Mouse (Mus musculus) forebrain, embryonic 10.5 days (tissue): ENCODE measurements around the gene Glyatl3. TPM values are rescaled to one million over a fixed set of nuclear protein-coding genes. Genes with fewer than 3 reads are reported as not detected.

ENCODE experiments used
- DNase-seq: peaks from one replicate; pipeline ENCODE4 v3.0.0-alpha.2; 2017; ENCODE audit warnings: low spot score; ENCODE audit errors: extremely low spot score
- H3K27ac ChIP-seq: fragments of 300-500 bp; sonication (generic); 2 replicates; pipeline ENCODE4 v1.5.1; 2016; ENCODE audit warnings: mild to moderate bottlenecking
- H3K27me3 ChIP-seq: fragments of 300-500 bp; sonication (generic); 2 replicates; pipeline ENCODE4 v1.6.1; 2016; ENCODE audit warnings: mild to moderate bottlenecking; ENCODE audit not compliant: poor library complexity, severe bottlenecking
- H3K36me3 ChIP-seq: fragments of 300-500 bp; sonication (generic); replicated peaks from 2 replicates; pipeline ENCODE4 v1.6.1; 2016; ENCODE audit warnings: mild to moderate bottlenecking, moderate library complexity
- H3K4me1 ChIP-seq: fragments of 300-500 bp; sonication (generic); 2 replicates; pipeline ENCODE4 v1.6.1; 2016
- H3K4me3 ChIP-seq: fragments of 300-500 bp; sonication (generic); 2 replicates; pipeline ENCODE4 v1.5.1; 2016; ENCODE audit warnings: mild to moderate bottlenecking, moderate library complexity
- H3K9me3 ChIP-seq: fragments of 300-500 bp; sonication (generic); 2 replicates; pipeline ENCODE4 v1.6.1; 2016; ENCODE audit warnings: mild to moderate bottlenecking, moderate library complexity
- WGBS: fragments of 180-500 bp; shearing (Covaris S2); methylation state at CpG from one replicate; pipeline ENCODE4 v1.1.7; 2016; 5-methylcytosine and 5-hydroxymethylcytosine counted together
- polyA plus RNA-seq: library from polyadenylated mRNA; unstranded; fragments of >200 nt; fragmentation: Nextera tagmentation; extraction: Ambion mirVana; gene quantifications from 2 replicates; pipeline ENCODE4 v1.2.1, GENCODE M21; 2016

Gene Glyatl3
- polyA plus RNA-seq, 1 experiment from 2014 or later = 0.29 TPM

DNA sequence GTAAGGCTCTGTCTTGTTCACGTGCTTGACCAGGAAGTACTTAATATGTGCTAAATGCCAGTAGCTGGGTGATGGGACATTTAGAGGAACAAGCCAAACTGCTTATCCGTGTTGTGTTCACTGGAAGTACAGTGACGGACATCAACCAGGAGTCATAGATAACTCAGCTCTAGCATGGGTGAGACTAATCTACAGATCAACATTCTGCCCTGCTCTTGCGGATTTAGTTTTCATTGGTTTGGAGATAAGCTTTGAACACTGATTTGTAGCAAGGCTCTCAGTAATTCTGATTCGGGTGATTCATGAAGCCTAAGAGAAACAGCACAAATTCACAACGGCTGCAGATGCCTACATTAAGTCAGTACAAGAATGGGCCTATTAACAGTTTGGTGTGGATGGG is 32.0 kb downstream of the Glyatl3 start:
- Histone ChIP-seq H3K36me3 (no peaks in the 10 kb centered on the region), H3K4me1 (peaks cover 13% of the 10 kb centered on the region), H3K27ac (no peak overlapping the region), H3K9me3 (no peaks in the 10 kb centered on the region), H3K27me3 (peaks cover 11% of the 10 kb centered on the region; the same call in 1 of the 2 replicates), H3K4me3 (no peak overlapping the region)
- WGBS = 92% methylated on average over 6 of the region's 6 CpGs
- no peak for DNase-seq

DNA sequence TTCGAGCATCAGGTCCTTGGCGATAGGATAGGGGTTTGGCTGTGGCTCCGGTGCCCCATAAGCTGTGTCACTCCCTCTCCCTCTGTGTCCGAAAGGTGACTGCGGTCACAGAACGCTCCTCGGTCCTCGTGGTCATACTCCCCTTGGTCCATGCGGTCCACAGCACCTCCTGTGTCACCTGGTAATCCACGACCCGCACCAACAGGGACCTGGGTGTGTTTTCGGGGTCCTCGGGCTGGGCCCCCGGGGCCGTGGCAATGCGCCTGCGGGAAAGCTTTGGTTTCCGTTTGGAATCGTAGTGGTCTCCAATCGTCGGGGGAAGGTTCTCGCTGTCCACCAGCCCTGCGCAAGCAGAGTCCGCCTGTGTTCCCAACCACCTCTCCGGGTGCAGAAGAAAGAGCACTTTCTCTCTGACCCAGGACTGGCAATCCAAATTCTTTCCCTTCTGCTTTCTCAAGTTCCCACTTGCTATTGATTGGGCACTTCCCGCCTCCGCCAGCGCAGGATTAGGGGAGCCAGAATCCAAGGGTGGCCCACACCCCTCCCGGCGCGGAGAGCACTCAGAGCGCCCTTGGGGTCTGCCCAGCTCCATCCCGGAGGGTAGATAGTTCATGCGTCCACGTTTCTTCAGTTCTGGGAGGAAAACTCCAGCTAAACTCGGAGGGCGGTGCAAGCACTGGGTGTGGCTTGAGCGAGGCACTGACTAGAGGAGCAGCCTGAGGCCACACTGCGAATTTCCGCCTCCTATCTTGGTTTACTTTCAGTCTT is 34.0 kb downstream of the Glyatl3 start, which contains the start of gene 9130008F23Rik:
9130008F23Rik (minus strand) TSS at position 636 of the 768 bp plus-strand sequence.
- H3K4me1 ChIP-seq = peaks cover 13% of the 10 kb centered on the region
- peak within 1 kb of the TSS; percentile 84 for H3K27ac ChIP-seq
- peak; percentile 38 for DNase-seq
- H3K36me3 ChIP-seq = no peaks in the 10 kb centered on the region
- no peaks in the 10 kb centered on the region for H3K9me3 ChIP-seq
- H3K4me3 ChIP-seq = peak within 1 kb of the TSS; percentile 70
- peaks cover 11% of the 10 kb centered on the region; the same call in 1 of the 2 replicates for H3K27me3 ChIP-seq
- WGBS = under 1% methylated on average over 40 of the region's 40 CpGs

DNA sequence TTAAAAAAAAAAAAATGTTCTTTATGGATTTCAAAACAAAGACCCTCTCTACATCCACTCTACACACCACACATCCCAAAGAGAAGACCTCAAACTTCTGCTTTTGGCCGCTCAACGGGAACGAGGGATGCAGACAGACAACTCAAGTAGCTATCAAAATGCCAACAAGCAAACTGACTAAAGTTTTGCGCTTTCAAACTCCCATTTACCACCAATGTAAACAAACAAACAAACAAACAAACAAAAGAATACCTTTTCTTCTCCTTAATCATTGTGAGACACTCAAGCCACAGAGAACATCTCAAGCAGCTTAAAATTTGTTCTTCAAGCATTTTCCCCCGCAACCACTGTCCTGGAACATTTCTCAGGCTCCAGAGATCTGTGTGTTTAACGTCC is 34.6 kb downstream of the Glyatl3 start:
- H3K27me3 ChIP-seq = peaks cover 11% of the 10 kb centered on the region; the same call in 1 of the 2 replicates
- H3K4me3 ChIP-seq = peak overlapping the region; percentile 70
- WGBS = 9% methylated on average over 6 of the region's 6 CpGs
- DNase-seq = no peak
- H3K36me3 ChIP-seq = no peaks in the 10 kb centered on the region
- no peaks in the 10 kb centered on the region for H3K9me3 ChIP-seq
- peak overlapping the region; percentile 84 for H3K27ac ChIP-seq
- H3K4me1 ChIP-seq = peaks cover 13% of the 10 kb centered on the region

DNA sequence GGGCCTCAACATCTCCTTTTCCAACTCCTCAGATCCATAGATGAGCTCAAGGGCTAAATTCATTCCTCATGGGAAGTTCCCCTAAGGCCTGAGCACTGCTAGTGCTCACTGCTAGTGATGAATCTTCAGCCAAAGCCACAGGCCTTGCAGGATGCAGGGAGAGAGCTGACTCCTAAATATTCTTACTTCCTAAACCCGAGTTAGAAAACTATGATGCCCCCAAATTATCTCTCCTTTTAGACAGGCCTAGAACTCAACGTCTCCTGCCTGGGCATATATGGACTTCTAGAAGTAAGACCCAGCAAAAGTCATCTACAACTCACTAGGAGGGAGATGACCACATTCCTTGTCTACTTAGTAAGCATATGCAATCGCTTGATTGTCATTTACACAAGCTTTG is 36.4 kb downstream of the Glyatl3 start:
- no peak overlapping the region for H3K27ac ChIP-seq
- 57% methylated on average over 3 of the region's 3 CpGs for WGBS

DNA sequence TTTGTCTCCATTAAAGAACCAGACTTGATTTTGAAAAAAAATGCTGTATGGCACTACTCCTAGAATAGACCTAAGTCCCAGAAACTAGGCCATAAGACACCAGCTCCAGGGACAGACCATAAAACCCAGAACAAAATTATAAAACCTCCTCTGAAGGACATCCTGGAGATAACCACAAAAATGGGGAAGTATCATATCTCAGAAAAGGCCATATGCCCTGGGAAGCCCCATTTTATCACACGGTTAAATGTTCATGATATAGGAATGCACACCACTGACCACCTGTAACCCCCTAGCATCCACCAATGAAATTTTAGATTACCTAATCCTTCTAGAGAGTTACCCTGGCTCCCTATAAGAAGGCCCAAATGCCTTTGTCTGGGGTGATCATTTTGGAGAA is 38.6 kb downstream of the Glyatl3 start:
- no peak for DNase-seq
- WGBS = 91% methylated on average over 1 of the region's 1 CpGs

More for the DNA sequence above, 36.4 kb downstream of the Glyatl3 start:
- no peaks in the 10 kb centered on the region for H3K36me3 ChIP-seq
- H3K27me3 ChIP-seq = peaks cover 11% of the 10 kb centered on the region; the same call in 1 of the 2 replicates
- no peak for DNase-seq
- no peaks in the 10 kb centered on the region for H3K9me3 ChIP-seq
- no peak overlapping the region for H3K4me3 ChIP-seq
- peaks cover 13% of the 10 kb centered on the region for H3K4me1 ChIP-seq

DNA sequence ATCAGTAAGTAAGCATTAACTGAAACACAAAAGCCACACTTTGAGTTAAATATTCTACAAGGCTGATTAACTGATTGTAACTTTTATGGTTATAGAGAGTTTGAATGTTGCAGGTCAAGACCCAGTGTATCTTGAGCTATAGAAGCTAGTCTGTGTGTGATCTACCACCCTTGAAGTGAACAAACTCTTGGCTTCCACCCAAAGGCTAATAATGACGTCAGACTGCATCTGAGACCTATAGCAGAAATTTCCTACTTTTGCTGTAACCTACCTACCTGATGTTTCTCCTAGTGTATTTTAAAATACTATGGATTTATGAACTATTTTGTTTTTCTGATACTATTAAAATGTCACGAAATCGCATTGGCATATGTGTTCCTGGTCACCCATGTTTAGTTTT is 39.4 kb downstream of the Glyatl3 start:
- Histone ChIP-seq H3K36me3 (no peaks in the 10 kb centered on the region), H3K27me3 (peaks cover 8% of the 10 kb centered on the region; the same call in 1 of the 2 replicates), H3K9me3 (no peaks in the 10 kb centered on the region), H3K27ac (no peak overlapping the region), H3K4me3 (no peak overlapping the region), H3K4me1 (peaks cover 4% of the 10 kb centered on the region)
- 93% methylated on average over 3 of the region's 3 CpGs for WGBS
- DNase-seq = no peak

More for the DNA sequence above, 38.6 kb downstream of the Glyatl3 start:
- no peaks in the 10 kb centered on the region for H3K9me3 ChIP-seq
- no peaks in the 10 kb centered on the region for H3K36me3 ChIP-seq
- H3K4me1 ChIP-seq = peaks cover 12% of the 10 kb centered on the region
- H3K27me3 ChIP-seq = peaks cover 8% of the 10 kb centered on the region; the same call in 1 of the 2 replicates
- H3K4me3 ChIP-seq = no peak overlapping the region
- H3K27ac ChIP-seq = no peak overlapping the region

DNA sequence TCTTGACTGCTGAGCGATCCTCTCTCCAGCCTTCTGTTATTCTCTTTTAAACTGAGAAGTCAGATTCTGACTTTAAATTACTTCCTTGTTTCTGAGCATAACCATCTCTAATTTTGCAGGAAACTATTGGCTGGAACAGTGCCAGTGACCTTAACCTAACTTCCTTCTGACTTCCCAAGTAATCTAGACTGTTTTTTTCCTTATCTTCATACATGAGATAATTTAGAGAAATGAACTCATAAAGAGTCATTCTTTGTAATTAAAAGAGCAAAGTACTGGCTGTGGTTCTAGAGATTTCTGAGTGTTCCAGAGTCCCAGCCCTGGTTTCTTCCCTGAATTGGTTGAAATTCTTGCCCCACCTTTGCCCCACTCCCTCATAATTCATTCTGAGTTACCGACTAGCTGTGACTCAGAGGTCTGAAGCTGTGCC is 40.6 kb downstream of the Glyatl3 start:
- H3K4me3 ChIP-seq = no peak overlapping the region
- no peaks in the 10 kb centered on the region for H3K27me3 ChIP-seq
- 75% methylated on average over 2 of the region's 2 CpGs for WGBS
- no peak overlapping the region for H3K27ac ChIP-seq
- no peaks in the 10 kb centered on the region; the same call in 1 of the 2 replicates for H3K4me1 ChIP-seq
- no peaks in the 10 kb centered on the region for H3K36me3 ChIP-seq
- no peak for DNase-seq
- no peaks in the 10 kb centered on the region for H3K9me3 ChIP-seq

DNA sequence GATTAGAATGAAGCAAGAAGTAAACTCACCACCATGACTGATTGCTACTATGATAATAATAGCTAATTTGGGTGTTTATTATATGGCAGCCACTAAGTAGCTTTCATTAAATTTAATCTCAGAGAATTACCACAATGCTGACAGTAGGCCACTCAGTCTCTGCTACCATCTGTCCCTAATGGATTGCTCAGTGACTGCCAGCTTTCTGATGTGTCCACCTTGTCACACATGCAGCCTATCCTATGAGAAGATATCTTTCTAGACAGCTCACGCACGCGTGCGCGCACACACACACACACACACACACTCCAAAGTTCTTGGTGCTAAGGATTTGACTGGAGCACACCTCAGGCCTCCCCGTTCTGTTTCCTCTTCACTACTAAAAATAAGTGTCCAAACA is 41.5 kb downstream of the Glyatl3 start:
- no peak for DNase-seq
- Histone ChIP-seq H3K27me3 (no peaks in the 10 kb centered on the region), H3K36me3 (no peaks in the 10 kb centered on the region), H3K4me1 (no peaks in the 10 kb centered on the region; the same call in 1 of the 2 replicates), H3K4me3 (no peak overlapping the region), H3K9me3 (no peaks in the 10 kb centered on the region), H3K27ac (no peak overlapping the region)
- 93% methylated on average over 6 of the region's 6 CpGs for WGBS

DNA sequence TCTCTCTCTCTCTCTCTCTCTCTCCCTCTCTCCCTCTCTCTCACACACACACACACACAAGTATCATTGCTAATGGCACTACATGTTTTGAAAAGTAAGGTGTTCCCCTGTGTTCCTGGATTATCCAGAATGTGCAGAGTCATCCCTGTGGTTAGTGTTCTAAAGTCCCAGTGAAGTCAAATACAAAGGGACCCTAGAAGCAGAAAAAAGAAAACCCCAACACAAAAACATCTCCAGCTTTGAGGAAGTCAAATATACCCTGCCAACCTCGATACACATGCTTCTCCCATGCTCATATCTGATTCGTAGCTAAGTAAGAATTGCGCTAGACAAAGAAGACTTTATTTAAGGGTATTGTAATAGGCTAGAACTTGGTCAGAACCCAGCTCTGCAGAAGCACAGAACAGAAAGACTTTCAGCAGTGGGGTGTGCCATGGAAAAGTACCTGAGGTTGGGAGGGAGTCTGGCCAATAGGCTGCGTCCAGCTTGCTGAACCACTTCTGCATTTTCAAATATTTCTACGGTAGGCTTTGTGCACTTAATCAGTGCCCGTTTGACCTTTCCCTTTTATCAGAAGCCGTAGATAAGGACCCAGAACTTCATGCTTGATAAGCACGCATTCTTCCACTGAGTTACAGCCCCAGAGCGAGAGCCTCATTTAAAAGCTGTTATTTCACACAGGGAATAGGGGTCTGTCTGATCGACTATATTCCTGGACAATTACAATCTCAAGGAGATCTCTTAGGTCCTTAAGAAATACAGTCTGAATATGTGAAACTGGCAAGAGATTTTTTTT is 45.0 kb downstream of the Glyatl3 start:
- H3K4me3 ChIP-seq = no peak overlapping the region
- H3K4me1 ChIP-seq = no peaks in the 10 kb centered on the region
- no peaks in the 10 kb centered on the region for H3K27me3 ChIP-seq
- no peaks in the 10 kb centered on the region for H3K36me3 ChIP-seq
- no peak overlapping the region for H3K27ac ChIP-seq
- no peak for DNase-seq
- H3K9me3 ChIP-seq = no peaks in the 10 kb centered on the region
- 90% methylated on average over 10 of the region's 10 CpGs for WGBS

DNA sequence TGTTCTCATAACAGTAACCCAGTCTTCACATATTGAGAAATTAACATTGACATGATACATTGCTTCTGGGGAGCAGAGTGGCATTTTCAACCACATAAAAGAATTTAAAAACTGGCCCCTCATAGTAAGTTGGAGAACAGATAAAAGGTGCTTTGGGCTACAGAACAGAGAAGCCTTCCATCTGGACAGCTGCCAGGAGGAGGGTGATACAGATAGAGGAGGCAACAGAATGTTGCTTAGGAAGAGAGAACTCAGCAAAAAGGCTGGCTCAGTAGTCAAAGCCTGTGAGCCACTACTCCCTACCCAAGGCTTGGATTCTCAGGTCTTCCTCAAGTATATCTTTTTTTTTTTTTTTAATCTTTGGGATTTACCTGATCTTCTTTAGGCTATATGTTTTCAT is 59.1 kb downstream of the Glyatl3 start:
- no peaks in the 10 kb centered on the region for H3K4me1 ChIP-seq
- DNase-seq = no peak
- no peak overlapping the region for H3K4me3 ChIP-seq
- H3K9me3 ChIP-seq = no peaks in the 10 kb centered on the region
- no peaks in the 10 kb centered on the region for H3K27me3 ChIP-seq
- no peak overlapping the region for H3K27ac ChIP-seq
- H3K36me3 ChIP-seq = no peaks in the 10 kb centered on the region
